Mouse (Mus musculus) liver, embryonic 18 days (tissue): Measurements from ENCODE around the gene Kmt2b. TPM values are rescaled to one million over a fixed set of nuclear protein-coding genes. Genes with fewer than 3 reads are reported as not detected.

Experiments
- polyA plus RNA-seq: library from polyadenylated mRNA; depleted of rRNA; stranded (reverse); fragments of >200 nt; gene quantifications from 2 replicates; pipeline ENCODE4 v1.2.3, GENCODE M21; 2012; rRNA removed

Kmt2b gene
- polyA plus RNA-seq = 8.2 and 10.0 TPM in 2 replicates

GRCm38 (mm10) chr7:30588676-30589434 is at the start of gene Kmt2b:
TSS of gene Kmt2b (minus strand) at chr7:30588726.

DNA sequence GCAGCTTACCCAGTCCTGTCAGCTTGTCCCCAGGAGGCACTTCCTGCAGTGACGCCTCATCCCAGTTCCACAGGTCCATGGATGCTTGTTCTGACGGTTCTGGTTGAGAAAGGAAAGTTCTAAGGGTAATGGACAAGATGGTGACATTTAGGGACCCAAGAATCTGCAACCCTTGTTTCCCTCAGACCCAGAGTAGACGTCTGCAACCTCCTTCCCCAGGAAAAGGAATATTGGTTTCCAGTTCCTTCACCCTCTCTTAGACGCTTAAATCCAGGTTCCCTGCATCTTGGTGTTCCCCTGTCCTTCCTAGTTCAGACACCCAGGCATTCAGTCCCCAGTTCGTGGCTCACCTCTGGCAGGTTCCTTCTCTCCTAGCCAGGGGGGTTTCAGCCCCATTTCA is 47.2 kb upstream of the Kmt2b start, which contains the start of gene Etv2:
Gene Etv2, minus strand, starts transcription at position 101 of the 400 bp plus-strand sequence.

DNA sequence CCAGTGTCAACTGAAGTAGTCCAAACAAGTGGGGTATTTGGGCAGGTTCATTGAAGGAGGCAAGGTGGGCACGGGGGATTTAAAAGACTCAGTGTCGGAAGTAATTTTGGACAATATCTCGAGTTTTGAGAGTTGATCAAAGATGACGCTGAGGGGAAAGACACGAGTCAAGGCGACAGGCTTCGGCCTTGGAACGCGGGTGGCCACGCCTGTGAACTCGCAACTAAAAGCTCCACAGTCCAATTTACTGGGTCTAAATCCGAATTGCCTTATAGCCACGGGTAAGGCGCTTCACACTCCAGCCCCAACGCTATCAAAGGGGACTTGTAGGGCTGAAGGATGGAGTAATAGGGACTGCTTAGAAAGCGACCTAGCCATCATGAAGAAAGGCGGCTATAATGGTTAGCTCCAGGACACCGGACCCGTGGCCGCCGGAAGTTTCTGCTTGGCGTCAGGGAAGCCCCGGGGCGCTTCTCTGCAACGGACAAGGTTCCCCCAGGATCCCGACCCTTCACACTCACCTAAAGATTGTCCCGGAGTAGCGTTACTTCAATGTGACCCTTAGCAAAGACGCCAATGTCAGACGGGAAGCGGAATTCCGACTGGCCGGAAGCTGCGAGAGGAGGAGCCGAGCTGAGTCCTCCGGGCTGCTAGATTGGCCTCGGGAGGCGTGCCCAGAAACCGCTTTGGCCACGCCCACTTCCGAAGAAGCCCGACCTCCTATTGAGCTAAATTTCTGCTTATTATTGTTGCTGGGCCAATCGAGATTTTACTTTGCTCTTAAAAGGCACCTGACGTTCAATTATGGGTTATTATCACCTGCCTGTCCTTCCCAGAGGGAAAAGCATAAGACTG is 37.2 kb upstream of the Kmt2b start, which contains the start of gene Cox6b1:
Gene Cox6b1, minus strand, starts transcription at position 622 of the 855 bp plus-strand sequence.

GRCm38 (mm10) chr7:30612654-30613402 is 24.3 kb upstream of the Kmt2b start, which contains the start of gene Upk1a:
TSS of gene Upk1a (minus strand) at chr7:30612847.

DNA sequence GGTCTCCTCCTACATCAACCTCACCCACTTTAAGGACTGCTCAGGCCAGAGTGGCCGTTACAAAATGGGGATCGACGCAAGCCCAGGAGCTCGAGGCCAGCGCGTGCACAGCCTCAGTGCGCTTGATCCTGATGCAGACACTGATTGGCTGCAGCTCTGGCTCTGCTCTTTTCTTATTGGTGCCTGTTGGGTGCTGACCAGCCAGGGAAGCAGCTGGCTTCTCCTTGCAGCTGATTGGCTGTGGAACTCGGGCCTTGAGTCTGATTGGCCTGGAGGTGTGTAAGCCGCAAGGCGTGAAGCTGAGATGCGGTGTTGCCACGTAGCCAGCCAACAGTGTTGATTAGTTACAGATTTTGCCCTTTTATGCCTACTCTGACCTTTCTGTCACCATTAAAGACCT is 10.3 kb upstream of the Kmt2b start, which contains the start of gene Zbtb32:
Gene Zbtb32, minus strand, starts transcription at position 124 of the 400 bp plus-strand sequence.

DNA sequence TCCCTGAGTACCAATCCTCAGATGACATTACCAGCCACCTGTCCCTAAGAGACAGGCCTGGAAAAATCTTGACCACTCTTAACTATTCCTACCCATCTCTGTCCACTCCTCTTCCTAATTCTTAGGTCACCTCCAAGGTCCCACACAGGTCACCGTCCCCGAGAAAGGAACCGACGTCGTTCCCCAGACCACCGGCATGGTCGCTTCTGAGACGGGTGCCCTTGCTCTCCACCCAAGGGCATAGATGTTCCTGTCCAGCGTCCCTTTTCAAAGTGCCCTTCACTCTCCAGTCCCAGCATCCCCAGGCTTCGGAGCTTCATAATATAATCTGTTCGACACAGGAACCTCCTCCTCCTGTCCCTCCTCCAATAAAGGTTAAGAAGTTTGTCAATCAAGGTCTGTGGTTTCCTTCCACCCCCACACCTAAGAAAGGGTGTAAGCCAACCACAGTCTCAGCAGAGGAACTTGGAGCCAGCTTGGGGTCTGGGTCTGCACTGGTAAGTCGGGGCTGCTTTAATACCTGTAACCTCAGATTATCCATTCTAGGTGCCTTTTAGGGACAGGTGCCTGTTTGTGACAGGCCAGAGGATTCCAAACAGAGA is 23.5 kb downstream of the Kmt2b start, which contains the start of gene Igflr1:
Gene Igflr1, plus strand, starts transcription at position 458 of the 602 bp plus-strand sequence.

DNA sequence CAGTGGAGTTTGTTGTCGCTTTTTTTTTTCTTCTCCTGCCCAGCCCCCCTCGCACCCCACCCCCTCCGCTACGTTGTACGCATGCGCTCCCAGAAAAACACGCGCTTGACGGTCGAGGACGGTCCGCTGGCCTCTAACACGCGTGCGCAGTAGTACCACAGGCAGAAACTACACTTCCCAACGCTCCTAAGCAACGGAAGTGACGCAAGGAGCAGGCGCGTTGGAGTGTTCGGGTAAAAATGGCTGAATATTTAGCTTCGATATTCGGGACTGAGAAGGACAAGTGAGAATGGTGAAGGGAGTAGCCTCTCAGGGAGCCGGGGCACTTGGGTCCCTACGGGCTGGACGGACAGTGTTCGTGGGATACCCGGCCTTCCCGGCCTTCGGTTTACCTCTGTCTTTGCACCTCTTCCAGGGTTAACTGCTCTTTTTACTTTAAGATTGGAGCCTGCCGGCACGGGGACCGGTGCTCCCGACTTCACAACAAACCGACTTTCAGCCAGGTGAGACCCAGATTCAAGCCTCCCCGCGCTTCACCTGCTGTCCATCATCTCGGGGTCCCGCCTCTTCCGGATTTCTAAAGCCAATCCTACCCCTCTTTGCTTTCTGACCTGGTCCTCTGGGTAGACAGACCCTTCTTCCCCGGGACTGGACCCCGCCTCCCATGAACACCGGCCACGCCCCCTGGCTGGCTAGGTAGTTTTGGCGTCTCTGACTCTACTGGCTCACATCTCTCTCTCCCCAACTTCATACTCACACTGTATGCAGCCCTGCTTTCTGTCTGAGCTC is 25.2 kb downstream of the Kmt2b start, which contains the start of the genes U2af1l4, Gm49396 and Psenen:
Gene U2af1l4, plus strand, starts transcription at position 185 of the 789 bp plus-strand sequence.
Gene Gm49396, plus strand, starts transcription at position 228 of the 789 bp plus-strand sequence.
Gene Psenen, minus strand, starts transcription at position 511 of the 789 bp plus-strand sequence.

DNA sequence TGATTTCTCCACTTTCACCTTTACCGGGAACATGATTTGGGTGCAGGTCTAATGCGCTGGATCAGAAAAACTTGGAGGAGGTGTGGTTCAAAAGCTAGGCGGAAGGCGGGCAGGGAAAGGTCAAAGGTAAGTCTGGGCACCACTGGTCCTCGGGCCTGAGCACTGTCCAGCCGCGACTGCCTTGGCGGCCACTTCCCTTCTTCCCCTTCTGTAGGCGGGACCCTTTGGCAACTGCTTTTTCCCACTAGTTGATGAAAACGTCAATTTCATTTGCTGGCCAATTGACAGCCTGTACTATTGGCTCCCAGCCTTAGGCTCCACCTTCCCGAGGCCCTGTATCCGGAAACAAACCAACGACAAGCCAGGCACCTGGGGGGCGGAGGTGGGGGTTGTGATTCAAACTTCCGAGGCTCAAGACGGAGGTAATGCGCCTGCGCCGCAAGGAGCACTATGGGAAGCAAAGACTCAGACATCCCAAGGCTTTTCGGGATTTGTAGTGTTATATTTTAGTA is 29.0 kb downstream of the Kmt2b start, which contains the start of gene Lin37:
Gene Lin37, minus strand, starts transcription at position 396 of the 512 bp plus-strand sequence.

DNA sequence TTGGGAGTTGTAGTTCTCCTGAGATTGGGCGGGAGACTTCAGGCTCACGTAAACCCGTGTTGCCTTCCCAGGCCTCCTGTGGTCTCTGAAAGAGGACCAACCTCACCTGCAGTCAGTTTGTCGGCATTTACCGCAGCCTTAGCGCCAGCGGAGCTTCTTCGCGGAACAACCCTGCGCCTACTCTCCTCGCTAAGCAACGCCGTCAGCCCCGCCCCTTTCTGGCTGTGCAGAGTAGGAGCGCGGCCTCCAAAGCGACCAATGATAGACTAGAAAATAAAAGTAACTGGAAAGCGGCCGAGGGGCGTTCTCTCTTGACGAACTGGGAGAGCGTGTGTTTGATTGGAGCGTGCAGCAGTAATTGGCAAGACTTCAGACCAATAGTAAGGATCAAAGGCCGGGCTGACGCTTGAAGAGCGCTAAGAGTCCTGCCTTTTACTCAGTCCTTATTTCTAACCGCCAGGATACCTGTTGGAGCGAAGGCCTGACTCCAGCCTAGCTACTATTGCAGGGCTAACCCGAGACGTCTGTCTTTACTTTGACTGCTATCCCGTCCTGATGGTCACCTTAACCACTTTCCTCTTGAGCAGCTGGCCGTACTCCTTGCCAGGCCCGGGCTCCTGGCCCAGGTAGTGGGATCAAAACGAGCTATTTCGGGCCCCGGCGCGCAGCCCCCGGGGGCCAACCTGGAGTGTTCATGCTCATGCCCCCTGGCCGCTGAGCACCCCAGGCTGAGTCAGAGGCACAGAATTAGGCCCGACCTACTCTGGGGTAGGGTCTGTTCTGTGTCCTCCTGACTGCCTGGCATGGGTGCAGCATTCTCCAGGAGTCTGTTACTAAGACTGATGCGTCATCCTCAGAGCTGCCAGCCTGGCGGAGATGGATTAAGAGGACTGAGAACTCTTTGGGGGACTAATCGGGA is 36.2 kb downstream of the Kmt2b start, which contains the start of the genes Hspb6 and Proser3:
Gene Hspb6, plus strand, starts transcription at position 77 of the 919 bp plus-strand sequence.
Gene Proser3, minus strand, starts transcription at position 198 of the 919 bp plus-strand sequence.

GRCm38 (mm10) chr7:30534633-30535577 is 53.6 kb downstream of the Kmt2b start, which contains the start of gene Arhgap33:
TSS of gene Arhgap33 (minus strand) at chr7:30535060.

Other genes with a start within 250 kb of the Kmt2b start
- gene Lrfn3, start 226.0 kb downstream of the Kmt2b start, polyA plus RNA-seq = 4.1 and 4.2 TPM in 2 replicates
- gene Tyrobp, start 175.0 kb downstream of the Kmt2b start, polyA plus RNA-seq = 219 and 235 TPM in 2 replicates
- 9.2 and 10.5 TPM in 2 replicates for gene Hcst, start 168.9 kb downstream of the Kmt2b start, polyA plus RNA-seq
- gene Nfkbid, start 167.0 kb downstream of the Kmt2b start, polyA plus RNA-seq = 1.9 TPM in 2 replicates
- gene Aplp1, start 143.2 kb downstream of the Kmt2b start, polyA plus RNA-seq = 2.4 and 2.6 TPM in 2 replicates
- gene Kirrel2, start 131.0 kb downstream of the Kmt2b start, polyA plus RNA-seq = 0.08 and 0.24 TPM in 2 replicates
- 0.01 and 0.06 TPM in 2 replicates for gene Nphs1, start 130.4 kb downstream of the Kmt2b start, polyA plus RNA-seq
- gene Prodh2, start 95.1 kb downstream of the Kmt2b start, polyA plus RNA-seq = 170 and 183 TPM in 2 replicates
- gene Arhgap33, start 53.7 kb downstream of the Kmt2b start, polyA plus RNA-seq = 3.4 and 4.6 TPM in 2 replicates
- 3.5 and 4.6 TPM in 2 replicates for gene Hspb6, start 36.5 kb downstream of the Kmt2b start, polyA plus RNA-seq
- gene Proser3, start 36.4 kb downstream of the Kmt2b start, polyA plus RNA-seq = 3.4 and 6.2 TPM in 2 replicates
- gene Lin37, start 28.9 kb downstream of the Kmt2b start, polyA plus RNA-seq = 13.1 and 13.4 TPM in 2 replicates
- gene U2af1l4, start 25.4 kb downstream of the Kmt2b start, polyA plus RNA-seq = 20.0 and 21.9 TPM in 2 replicates
- 0.68 and 0.95 TPM in 2 replicates for gene Gm49396, start 25.4 kb downstream of the Kmt2b start, polyA plus RNA-seq
- 61.9 and 66.3 TPM in 2 replicates for gene Psenen, start 25.1 kb downstream of the Kmt2b start, polyA plus RNA-seq
- gene Igflr1, start 23.3 kb downstream of the Kmt2b start, polyA plus RNA-seq = 1.2 and 1.3 TPM in 2 replicates
- gene Zbtb32, start 10.2 kb upstream of the Kmt2b start, polyA plus RNA-seq = 0.24 and 0.36 TPM in 2 replicates
- 0.23 and 0.35 TPM in 2 replicates for gene Upk1a, start 24.1 kb upstream of the Kmt2b start, polyA plus RNA-seq
- 514 and 548 TPM in 2 replicates for gene Cox6b1, start 37.4 kb upstream of the Kmt2b start, polyA plus RNA-seq
- not detected in 2 replicates for gene Etv2, start 47.1 kb upstream of the Kmt2b start, polyA plus RNA-seq
- gene Rbm42, start 61.6 kb upstream of the Kmt2b start, polyA plus RNA-seq = 21.2 and 21.7 TPM in 2 replicates
- 13.8 and 14.4 TPM in 2 replicates for gene Haus5, start 76.3 kb upstream of the Kmt2b start, polyA plus RNA-seq
- gene Pmis2, start 82.9 kb upstream of the Kmt2b start, polyA plus RNA-seq = not detected in 2 replicates
- 0.24 and 0.43 TPM in 2 replicates for gene 2200002J24Rik, start 110.2 kb upstream of the Kmt2b start, polyA plus RNA-seq
- gene Atp4a, start 123.5 kb upstream of the Kmt2b start, polyA plus RNA-seq = 2.5 and 3.2 TPM in 2 replicates
- 82.8 and 85.1 TPM in 2 replicates for gene Tmem147, start 140.8 kb upstream of the Kmt2b start, polyA plus RNA-seq
- 0.06 TPM in 1 of 2 replicates, not detected in the other for gene Gapdhs, start 155.0 kb upstream of the Kmt2b start, polyA plus RNA-seq
- gene Sbsn, start 162.7 kb upstream of the Kmt2b start, polyA plus RNA-seq = 0.99 and 1.0 TPM in 2 replicates
- 1.4 and 1.5 TPM in 2 replicates for gene Dmkn, start 175.0 kb upstream of the Kmt2b start, polyA plus RNA-seq
- gene Krtdap, start 199.2 kb upstream of the Kmt2b start, polyA plus RNA-seq = 0.16 and 1.4 TPM in 2 replicates
- gene Ffar2, start 235.0 kb upstream of the Kmt2b start, polyA plus RNA-seq = 1.4 and 1.7 TPM in 2 replicates